Mouse (Mus musculus): ENCODE results near the gene Vars. TPM values are rescaled to one million over a fixed set of nuclear protein-coding genes. Genes with fewer than 3 reads are reported as not detected.
A peak's percentile ranks its signal among the peaks of the same experiment; 100 is the strongest.

Gene Vars
- total and polyA plus RNA-seq, 3 experiments: 90.3 to 280 (median 277) TPM

- H3K4me1 ChIP-seq (ENCODE audit: control insufficient read depth in 1 of 2, insufficient read depth in 2 of 2): peaks cover 10 to 19% of the 10 kb centered on the region in 2 experiments; a peak in 3 of 4 replicates
- H3K9me3 ChIP-seq (replicated peaks; ENCODE audit: low read length): no peaks in the 10 kb centered on the region
- H3K9ac ChIP-seq (ENCODE audit: insufficient read depth, low read depth): peak overlapping the region; percentile 92
- no peaks in the 10 kb centered on the region for H3K27me3 ChIP-seq (replicated peaks)
- peaks cover 15 to 29% of the 10 kb centered on the region in 2 experiments for H3K36me3 ChIP-seq (replicated peaks in 1 of 2; ENCODE audit: control insufficient read depth in 1 of 2, insufficient read depth in 1 of 2, low read length in 1 of 2)
- peak overlapping the region; percentile 40; the same call in 1 of the 2 replicates for H3K4me2 ChIP-seq (ENCODE audit: insufficient read depth, low read depth, poor library complexity, severe bottlenecking)
- dilution Hi-C loops (cut with MboI; ENCODE audit: extremely low pct_ligation_motif_present, extremely low pct_unique_long_range_greater_than_20kb, low sequenced_read_pairs): no loop called here
- peak overlapping the region; percentile 87 to 98 (median 96) for H3K4me3 ChIP-seq (replicated peaks in 1 of 3; ENCODE audit: low read depth in 2 of 3, low read length in 2 of 3, poor library complexity in 1 of 3)
- TF ChIP-seq ELF1 (IDR thresholded peaks at IDR 0.05; ENCODE audit: low read depth, low read length): no peak
- TF ChIP-seq PAX5 (IDR thresholded peaks at IDR 0.05; ENCODE audit: low read length): no peak
- TF ChIP-seq JUN (IDR thresholded peaks at IDR 0.05; ENCODE audit: insufficient read depth, low read depth, low read length): no peak
- TF ChIP-seq IRF4 (IDR thresholded peaks at IDR 0.05; ENCODE audit: low read depth, low read length): peak; percentile 17; the same call in 1 of the 2 replicates
- peak; percentile 78; the same call in 1 of the 2 replicates for TF ChIP-seq KAT2A (IDR thresholded peaks at IDR 0.05; ENCODE audit: insufficient replicate concordance, low read length)
- peak; percentile 78; the same call in 1 of the 2 replicates for TF ChIP-seq SIN3A (IDR thresholded peaks at IDR 0.05; ENCODE audit: low read length)
- TF ChIP-seq ZNF384 (IDR thresholded peaks at IDR 0.05; ENCODE audit: low read depth, low read length): peak; percentile 67; the same call in 1 of the 2 replicates
- no peak for TF ChIP-seq USF2 (conservative IDR thresholded peaks at IDR 0.05; ENCODE audit: low read depth, low read length)
- 0 out of 2 replicates have a peak, but pooled peaks have one; percentile 61 for TF ChIP-seq E2F4 (IDR thresholded peaks at IDR 0.05; ENCODE audit: insufficient replicate concordance, low read depth, low read length)
- peak; percentile 98 for TF ChIP-seq TBP (conservative IDR thresholded peaks at IDR 0.05; ENCODE audit: low read depth, low read length)
- no peak for TF ChIP-seq EP300 (IDR thresholded peaks at IDR 0.05; ENCODE audit: low read length)
- peak; percentile 67 to 73 for TF ChIP-seq CTCF (conservative IDR thresholded peaks at IDR 0.05 in 1 of 2, IDR thresholded peaks at IDR 0.05 in 1 of 2; ENCODE audit: low read depth in 2 of 2, low read length in 2 of 2)
- TF ChIP-seq RCOR1 (conservative IDR thresholded peaks at IDR 0.05; ENCODE audit: low read depth, low read length): no peak
- no peak for TF ChIP-seq USF1 (IDR thresholded peaks at IDR 0.05; ENCODE audit: low read depth, low read length)
- TF ChIP-seq MYC (IDR thresholded peaks at IDR 0.05; ENCODE audit: low read depth, low read length): peak; percentile 92
- TF ChIP-seq POLR2AphosphoS2 (IDR thresholded peaks at IDR 0.05; ENCODE audit: low read depth, low read length): peak; percentile 98
- TF ChIP-seq CHD2 (IDR thresholded peaks at IDR 0.05; ENCODE audit: low read length): no peak
- TF ChIP-seq MAFK (IDR thresholded peaks at IDR 0.05; ENCODE audit: insufficient replicate concordance, low read length): no peak
- 0 out of 2 replicates have a peak, but pooled peaks have one; percentile 14 for TF ChIP-seq CHD1 (IDR thresholded peaks at IDR 0.05; ENCODE audit: low read depth, low read length)
- TF ChIP-seq TCF12 (IDR thresholded peaks at IDR 0.05; ENCODE audit: low read depth, low read length): peak; percentile 95
- peak; percentile 47 for TF ChIP-seq RAD21 (IDR thresholded peaks at IDR 0.05; ENCODE audit: low read depth, low read length)
- TF ChIP-seq MXI1 (IDR thresholded peaks at IDR 0.05; ENCODE audit: low read depth, low read length): peak; percentile 79; the same call in 1 of the 2 replicates
- no peak for TF ChIP-seq MAZ (IDR thresholded peaks at IDR 0.05; ENCODE audit: low read depth, low read length)
- no peak for TF ChIP-seq ZKSCAN1 (IDR thresholded peaks at IDR 0.05; ENCODE audit: borderline replicate concordance, low read depth, low read length)
- no peak for TF ChIP-seq NRF1 (IDR thresholded peaks at IDR 0.05; ENCODE audit: low read depth, low read length)
- TF ChIP-seq ZC3H11A (IDR thresholded peaks at IDR 0.05; ENCODE audit: low read depth, low read length): no peak
- TF ChIP-seq HCFC1 (IDR thresholded peaks at IDR 0.05; ENCODE audit: low read depth, low read length): peak; percentile 84
- TF ChIP-seq ETS1 (conservative IDR thresholded peaks at IDR 0.05; ENCODE audit: low read depth, low read length): no peak
- TF ChIP-seq MAX (IDR thresholded peaks at IDR 0.05; ENCODE audit: low read length): peak; percentile 100
- TF ChIP-seq UBTF (IDR thresholded peaks at IDR 0.05; ENCODE audit: low read depth, low read length): no peak
- TF ChIP-seq GABPA (IDR thresholded peaks at IDR 0.05; ENCODE audit: insufficient replicate concordance, low read depth, low read length): no peak
- TF ChIP-seq POLR2A (IDR thresholded peaks at IDR 0.05; ENCODE audit: low read depth, low read length): peak; percentile 99
- TF ChIP-seq SMC3 (IDR thresholded peaks at IDR 0.05; ENCODE audit: low read depth, low read length): peak; percentile 53
- 0 out of 2 replicates have a peak, but pooled peaks have one; percentile 39 for TF ChIP-seq MEF2A (IDR thresholded peaks at IDR 0.05; ENCODE audit: borderline replicate concordance, low read depth, low read length)
- TF ChIP-seq JUND (conservative IDR thresholded peaks at IDR 0.05; ENCODE audit: low read depth, low read length): 0 out of 2 replicates have a peak, but pooled peaks have one; percentile 8
- TF ChIP-seq ZMIZ1 (IDR thresholded peaks at IDR 0.05; ENCODE audit: low read depth, low read length): peak; percentile 99
- peak; percentile 86 for TF ChIP-seq BHLHE40 (IDR thresholded peaks at IDR 0.05; ENCODE audit: low read depth, low read length)
- peak; percentile 100 for TF ChIP-seq NELFE (IDR thresholded peaks at IDR 0.05; ENCODE audit: low read depth, low read length)
- in situ Hi-C loops (cut with MboI; ENCODE audit: low pct_ligation_motif_present, low pct_unique_long_range_greater_than_20kb, low sequenced_read_pairs): no loop called here
- H3K79me2 ChIP-seq (replicated peaks; ENCODE audit: control insufficient read depth, extremely low read depth, insufficient read depth, poor library complexity, severe bottlenecking): peaks cover 19% of the 10 kb centered on the region
- peak overlapping the region; percentile 60; the same call in 1 of the 2 replicates for H3K27ac ChIP-seq (ENCODE audit: insufficient read depth, low read depth)
- DNase-seq (ENCODE audit: extremely low read depth): peak; percentile 76
These were observed 48.3 kb upstream of the Vars start for GRCm38 (mm10) chr17:34952378-34953040.
